Mouse (Mus musculus) c-Kit-positive CD71-positive TER-119-negative erythroid progenitor cells, embryonic 14.5 days (primary cell): ENCODE results near the gene Hcn1.

Experiments used
- DNase-seq: peaks from one replicate; pipeline ENCODE4 v3.0.0-alpha.2; 2013; ENCODE audit warnings: low read depth

Hcn1 gene

GRCm38 (mm10) chr13:118027868-118028267 is 425.7 kb downstream of the Hcn1 start:
- no peak for DNase-seq

- DNase-seq: no peak
Measured at GRCm38 (mm10) chr13:118028662-118029061, 426.5 kb downstream of the Hcn1 start.

GRCm38 (mm10) chr13:118029579-118029978 is 427.5 kb downstream of the Hcn1 start:
- no peak for DNase-seq

GRCm38 (mm10) chr13:118035598-118035997 is 433.5 kb downstream of the Hcn1 start:
- DNase-seq: no peak
